Mouse (Mus musculus) lung, embryonic 15.5 days (tissue): ENCODE measurements at regions not wholly inside any gene's neighbourhood (a gene's known extent, or its start where the extent isn't known, plus 50 kb on each side); places are given as distances from the start of the nearest gene placed in this dataset.
"Not testable (repeated sequence)": the region's sequence is repeated elsewhere in the genome, so short reads cannot be mapped to it uniquely, and the experiment has no call there.

Source experiments
- ATAC-seq: fragments of 200-750 bp; cut with Nextera tagmentation; 2 replicates; pipeline ENCODE4 v1.8.0; 2017; ENCODE audit warnings: moderate number of reproducible peaks, borderline replicate concordance; ENCODE audit not compliant: low FRiP score, low TSS enrichment; ENCODE audit errors: extremely low read depth
- H3K27ac ChIP-seq: fragments of 300-500 bp; sonication (generic); 2 replicates; pipeline ENCODE4 v1.5.1; 2015; ENCODE audit warnings: moderate library complexity, mild to moderate bottlenecking, inconsistent platforms
- H3K27me3 ChIP-seq: fragments of 300-500 bp; sonication (generic); 2 replicates; pipeline ENCODE4 v1.6.1; 2015; ENCODE audit warnings: inconsistent platforms
- H3K36me3 ChIP-seq: fragments of 300-500 bp; sonication (generic); 2 replicates; pipeline ENCODE4 v1.6.1; 2015; ENCODE audit warnings: inconsistent platforms
- H3K4me1 ChIP-seq: fragments of 300-500 bp; sonication (generic); 2 replicates; pipeline ENCODE4 v1.6.1; 2015; ENCODE audit warnings: inconsistent platforms
- H3K4me2 ChIP-seq: fragments of 300-500 bp; sonication (generic); 2 replicates; pipeline ENCODE4 v1.6.1; 2015; ENCODE audit warnings: inconsistent platforms, mild to moderate bottlenecking, moderate library complexity
- H3K4me3 ChIP-seq: fragments of 300-500 bp; sonication (generic); 2 replicates; pipeline ENCODE4 v1.5.1; 2015; ENCODE audit warnings: mild to moderate bottlenecking, inconsistent platforms
- H3K9ac ChIP-seq: fragments of 300-500 bp; sonication (generic); 2 replicates; pipeline ENCODE4 v1.6.1; 2015; ENCODE audit warnings: inconsistent platforms
- H3K9me3 ChIP-seq: fragments of 300-500 bp; sonication (generic); 2 replicates; pipeline ENCODE4 v1.6.1; 2016; ENCODE audit warnings: inconsistent platforms
- WGBS: fragments of 180-500 bp; shearing (Covaris S2); methylation state at CpG from one replicate; pipeline ENCODE4 v1.1.7; 2015; 5-methylcytosine and 5-hydroxymethylcytosine counted together

DNA sequence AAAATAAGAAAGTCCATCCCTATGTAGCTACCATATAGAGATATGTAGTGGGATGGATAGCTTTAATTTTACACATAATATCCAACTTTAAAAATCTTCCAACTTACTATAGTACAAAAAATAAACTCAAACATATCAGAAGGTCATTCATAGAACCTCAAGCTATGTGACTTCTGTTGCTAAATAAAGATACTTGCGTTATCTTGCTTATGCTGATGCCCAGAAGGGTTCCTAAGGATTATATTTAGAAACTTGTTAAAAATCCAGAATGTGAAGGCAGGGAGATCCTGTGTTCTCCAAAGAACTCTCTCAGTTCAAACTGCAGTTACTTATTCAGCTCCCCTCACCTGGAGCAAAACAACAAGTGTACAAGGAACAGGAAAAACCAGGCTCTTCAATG lies 177.9 kb upstream of the Pcsk5 start:
- H3K4me3 ChIP-seq, result no peak overlapping the region
- no peak overlapping the region for H3K9ac ChIP-seq
- H3K27me3 ChIP-seq, result no peaks in the 10 kb centered on the region
- no peak for ATAC-seq
- no peaks in the 10 kb centered on the region for H3K9me3 ChIP-seq
- no peak overlapping the region for H3K27ac ChIP-seq
- H3K36me3 ChIP-seq, result no peaks in the 10 kb centered on the region
- WGBS, result 68% methylated on average over 1 of the region's 1 CpGs
- no peaks in the 10 kb centered on the region for H3K4me1 ChIP-seq
- H3K4me2 ChIP-seq, result no peak overlapping the region

DNA sequence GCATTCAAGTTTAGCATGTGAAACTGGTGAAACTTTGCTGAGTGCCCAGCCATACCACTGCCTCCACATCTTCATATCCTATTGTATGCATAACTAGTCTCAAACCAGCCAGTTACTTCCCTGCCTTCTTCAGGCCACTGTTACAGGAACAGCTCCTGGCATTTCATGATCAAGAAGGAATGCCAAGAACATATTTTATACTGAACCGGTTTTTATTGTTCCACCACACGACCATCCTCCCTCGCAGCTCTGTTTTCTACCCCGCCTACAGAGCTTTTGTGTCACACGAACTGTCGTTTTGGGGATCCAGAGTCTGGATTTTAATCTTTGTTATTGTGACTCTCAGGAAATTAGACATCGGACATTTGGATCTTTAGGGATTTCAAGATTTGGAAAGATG lies 174.6 kb upstream of the Pcsk5 start:
- no peak for ATAC-seq
- Histone ChIP-seq H3K4me3 (no peak overlapping the region), H3K27ac (no peak overlapping the region), H3K36me3 (no peaks in the 10 kb centered on the region), H3K9ac (no peak overlapping the region), H3K27me3 (no peaks in the 10 kb centered on the region), H3K9me3 (no peaks in the 10 kb centered on the region), H3K4me2 (no peak overlapping the region), H3K4me1 (no peaks in the 10 kb centered on the region)
- WGBS, result 64% methylated on average over 7 of the region's 7 CpGs

DNA sequence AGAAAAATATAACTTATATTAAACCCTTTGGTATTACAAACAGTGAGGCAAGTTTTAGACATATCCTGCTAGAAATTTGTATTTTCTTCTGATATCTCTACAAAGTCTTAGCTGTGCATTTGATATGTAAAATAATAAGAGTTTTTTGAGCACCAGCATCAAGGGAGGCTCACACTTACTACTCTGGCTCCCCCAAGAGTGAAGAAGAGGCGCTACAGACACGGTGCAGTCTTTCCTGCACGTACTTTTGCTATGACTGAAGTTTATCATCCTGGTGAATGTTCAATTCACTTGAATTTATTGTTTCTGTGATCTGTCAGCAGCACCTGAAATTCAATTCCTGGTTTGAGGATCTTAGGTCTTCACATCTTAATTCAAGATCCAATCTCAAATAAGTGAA lies 160.1 kb upstream of the Pcsk5 start:
- no peaks in the 10 kb centered on the region for H3K36me3 ChIP-seq
- H3K4me1 ChIP-seq, result no peaks in the 10 kb centered on the region
- H3K9me3 ChIP-seq, result no peaks in the 10 kb centered on the region
- no peak overlapping the region for H3K4me2 ChIP-seq
- no peak overlapping the region for H3K4me3 ChIP-seq
- H3K27me3 ChIP-seq, result no peaks in the 10 kb centered on the region
- no peak overlapping the region for H3K27ac ChIP-seq
- H3K9ac ChIP-seq, result no peak overlapping the region
- no peak for ATAC-seq
- 79% methylated on average over 3 of the region's 3 CpGs for WGBS

DNA sequence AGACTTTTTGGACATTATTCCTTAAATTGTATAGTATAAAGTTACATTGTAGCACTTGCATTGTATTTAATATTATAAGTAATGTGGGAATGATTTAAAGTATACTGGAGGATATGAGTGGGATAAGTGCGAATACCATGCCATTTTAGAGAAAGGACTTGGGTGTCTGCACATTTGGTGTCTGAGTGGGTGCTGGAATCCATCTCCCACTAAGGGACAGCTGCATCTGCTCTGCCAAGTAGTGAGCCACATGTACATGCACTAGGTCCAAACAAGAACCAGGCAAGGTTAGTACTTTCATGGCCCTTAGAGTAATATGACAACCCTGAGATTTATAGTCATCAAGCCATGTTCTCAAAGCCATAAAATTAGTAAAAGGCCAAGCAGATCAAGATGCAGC lies 146.0 kb upstream of the Pcsk5 start:
- Histone ChIP-seq H3K9me3 (no peaks in the 10 kb centered on the region), H3K9ac (no peak overlapping the region), H3K4me1 (no peaks in the 10 kb centered on the region), H3K36me3 (no peaks in the 10 kb centered on the region), H3K27ac (no peak overlapping the region), H3K4me3 (no peak overlapping the region), H3K4me2 (no peak overlapping the region), H3K27me3 (no peaks in the 10 kb centered on the region)
- no peak for ATAC-seq
- 93% methylated on average over 1 of the region's 1 CpGs for WGBS

DNA sequence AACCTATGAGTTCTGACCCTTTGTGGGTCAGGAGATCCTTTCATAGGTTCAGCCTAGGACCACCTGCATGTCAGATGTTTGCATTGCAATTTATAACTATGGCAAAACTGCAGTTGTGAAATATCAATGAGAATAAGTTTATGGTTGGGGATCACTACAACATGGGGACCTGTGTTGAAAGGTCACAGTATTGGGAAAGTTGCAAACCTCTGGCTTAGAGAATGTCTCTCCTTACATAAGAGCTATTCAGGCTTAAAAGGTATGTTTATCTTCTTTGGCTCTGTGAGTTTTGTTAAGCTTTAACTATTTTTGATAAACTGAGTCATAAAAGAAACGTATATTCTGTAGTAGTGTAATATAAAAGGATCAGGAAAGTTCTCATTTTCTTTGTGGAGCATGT lies 128.1 kb upstream of the Pcsk5 start:
- no peaks in the 10 kb centered on the region for H3K4me1 ChIP-seq
- H3K9me3 ChIP-seq, result no peaks in the 10 kb centered on the region
- H3K36me3 ChIP-seq, result no peaks in the 10 kb centered on the region
- no peak overlapping the region for H3K27ac ChIP-seq
- H3K4me3 ChIP-seq, result no peak overlapping the region
- no peak for ATAC-seq
- H3K9ac ChIP-seq, result no peak overlapping the region
- no peaks in the 10 kb centered on the region for H3K27me3 ChIP-seq
- WGBS, result 57% methylated on average over 1 of the region's 1 CpGs
- H3K4me2 ChIP-seq, result no peak overlapping the region

DNA sequence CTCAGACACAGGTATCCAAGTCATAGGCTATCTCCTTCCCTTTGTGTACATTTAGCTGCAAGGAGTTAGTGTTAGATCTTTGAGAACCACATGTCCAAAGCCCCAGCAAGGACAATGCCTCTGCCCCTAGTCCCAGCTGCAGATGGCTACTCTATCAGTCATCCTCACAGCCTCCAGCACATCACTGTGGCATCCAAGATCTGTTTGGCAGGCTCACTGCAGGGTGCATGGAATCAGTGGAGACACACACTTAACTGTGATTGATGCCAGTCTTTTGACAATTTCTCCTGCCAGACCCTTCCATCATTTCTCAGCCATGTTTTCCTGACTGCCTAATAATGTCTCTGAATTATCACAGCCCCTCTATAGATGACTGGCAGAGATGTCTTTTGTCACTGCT lies 121.0 kb upstream of the Pcsk5 start:
- no peak for ATAC-seq
- Histone ChIP-seq H3K36me3 (no peaks in the 10 kb centered on the region), H3K4me2 (no peak overlapping the region), H3K9me3 (no peaks in the 10 kb centered on the region), H3K9ac (no peak overlapping the region), H3K27ac (no peak overlapping the region), H3K27me3 (no peaks in the 10 kb centered on the region), H3K4me1 (no peaks in the 10 kb centered on the region), H3K4me3 (no peak overlapping the region)

DNA sequence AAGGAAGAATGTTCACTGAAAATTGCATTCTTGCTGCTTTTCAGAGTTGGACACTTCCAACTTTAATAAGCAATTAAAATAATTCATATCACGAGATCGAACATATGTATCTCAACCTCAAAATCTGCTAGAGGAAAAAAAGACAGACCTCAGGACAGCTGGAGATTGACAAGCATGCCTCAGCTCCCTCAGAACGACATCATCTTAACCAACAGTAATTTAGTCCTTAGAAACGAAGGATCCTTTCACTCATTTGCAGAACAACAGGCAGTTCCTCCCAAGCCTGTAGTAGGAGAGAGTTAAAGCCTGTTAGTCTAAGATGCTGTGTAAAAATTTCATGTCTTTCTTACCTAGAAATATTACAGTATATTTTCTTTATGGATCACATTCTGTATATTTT lies 95.2 kb upstream of the Pcsk5 start:
- WGBS, result 74% methylated on average over 4 of the region's 4 CpGs
- Histone ChIP-seq H3K27me3 (no peaks in the 10 kb centered on the region), H3K27ac (no peak overlapping the region), H3K4me1 (no peaks in the 10 kb centered on the region), H3K4me2 (no peak overlapping the region), H3K9me3 (no peaks in the 10 kb centered on the region), H3K36me3 (no peaks in the 10 kb centered on the region), H3K9ac (no peak overlapping the region), H3K4me3 (no peak overlapping the region)
- ATAC-seq, result no peak

DNA sequence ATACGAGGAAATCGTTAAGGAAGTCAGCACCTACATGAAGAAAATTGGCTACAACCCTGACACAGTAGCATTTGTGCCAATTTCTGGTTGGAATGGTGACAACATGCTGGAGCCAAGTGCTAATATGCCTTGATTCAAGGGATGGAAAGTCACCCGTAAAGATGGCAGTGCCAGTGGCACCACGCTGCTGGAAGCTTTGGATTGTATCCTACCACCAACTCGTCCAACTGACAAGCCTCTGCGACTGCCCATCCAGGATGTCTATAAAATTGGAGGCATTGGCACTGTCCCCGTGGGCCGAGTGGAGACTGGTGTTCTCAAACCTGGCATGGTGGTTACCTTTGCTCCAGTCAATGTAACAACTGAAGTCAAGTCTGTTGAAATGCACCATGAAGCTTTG lies 89.7 kb upstream of the Pcsk5 start:
- ATAC-seq, result not testable (repeated sequence)

DNA sequence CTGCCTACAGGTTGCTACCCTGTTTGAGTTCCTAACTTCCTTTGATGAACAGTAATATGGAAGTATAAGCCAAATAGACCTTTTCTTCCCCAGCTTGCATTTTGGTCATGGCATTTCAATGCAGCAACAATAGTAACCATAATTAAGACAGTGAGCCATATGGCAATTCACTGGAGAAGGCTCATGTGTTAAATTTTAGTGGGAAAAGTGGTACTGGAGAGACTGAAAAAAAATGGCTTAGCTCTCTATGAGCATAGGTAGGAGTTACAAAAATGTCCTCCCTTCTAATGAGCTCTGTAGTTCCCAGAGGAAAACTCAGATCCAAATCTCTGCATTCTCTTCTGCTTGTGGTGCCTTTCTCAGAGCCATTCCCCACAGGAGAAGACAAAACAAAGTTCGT lies 70.1 kb upstream of the Pcsk5 start:
- no peaks in the 10 kb centered on the region for H3K4me1 ChIP-seq
- H3K27me3 ChIP-seq, result no peaks in the 10 kb centered on the region
- H3K9ac ChIP-seq, result no peak overlapping the region
- no peak for ATAC-seq
- H3K4me2 ChIP-seq, result no peak overlapping the region
- no peak overlapping the region for H3K4me3 ChIP-seq
- H3K36me3 ChIP-seq, result no peaks in the 10 kb centered on the region
- H3K9me3 ChIP-seq, result no peaks in the 10 kb centered on the region
- WGBS, result 56% methylated on average over 1 of the region's 1 CpGs
- no peak overlapping the region for H3K27ac ChIP-seq

More for the DNA sequence above, 89.7 kb upstream of the Pcsk5 start:
- not testable (repeated sequence) for H3K4me1 ChIP-seq, H3K4me3 ChIP-seq, H3K9me3 ChIP-seq, H3K27me3 ChIP-seq, H3K36me3 ChIP-seq, H3K27ac ChIP-seq, H3K4me2 ChIP-seq, H3K9ac ChIP-seq
- WGBS, result 89% methylated on average over 8 of the region's 8 CpGs

DNA sequence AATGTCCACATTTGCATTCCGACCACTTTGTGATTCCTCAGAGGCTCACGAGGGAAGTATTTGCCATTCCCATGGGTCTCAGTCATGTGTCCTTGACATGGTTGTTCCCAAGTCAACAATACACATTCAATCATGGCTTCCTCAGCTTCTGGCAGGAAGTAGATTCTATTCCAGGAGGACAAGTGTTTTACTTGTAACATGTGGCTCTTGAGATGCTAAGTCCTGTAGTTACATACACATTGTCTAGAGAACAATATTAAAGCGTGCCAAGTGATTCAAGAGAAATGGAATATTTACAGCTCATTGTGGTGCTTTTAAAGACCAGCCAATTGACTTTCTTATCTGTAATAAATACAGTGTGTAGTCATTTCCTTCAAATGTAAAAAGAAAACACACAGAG lies 66.7 kb upstream of the Pcsk5 start:
- Histone ChIP-seq H3K9ac (no peak overlapping the region), H3K27ac (no peak overlapping the region), H3K4me1 (no peaks in the 10 kb centered on the region), H3K4me2 (no peak overlapping the region), H3K27me3 (no peaks in the 10 kb centered on the region), H3K36me3 (no peaks in the 10 kb centered on the region), H3K9me3 (no peaks in the 10 kb centered on the region), H3K4me3 (no peak overlapping the region)
- peak; percentile 23; the same call in 1 of the 2 replicates for ATAC-seq
- WGBS, result 54% methylated on average over 3 of the region's 3 CpGs

DNA sequence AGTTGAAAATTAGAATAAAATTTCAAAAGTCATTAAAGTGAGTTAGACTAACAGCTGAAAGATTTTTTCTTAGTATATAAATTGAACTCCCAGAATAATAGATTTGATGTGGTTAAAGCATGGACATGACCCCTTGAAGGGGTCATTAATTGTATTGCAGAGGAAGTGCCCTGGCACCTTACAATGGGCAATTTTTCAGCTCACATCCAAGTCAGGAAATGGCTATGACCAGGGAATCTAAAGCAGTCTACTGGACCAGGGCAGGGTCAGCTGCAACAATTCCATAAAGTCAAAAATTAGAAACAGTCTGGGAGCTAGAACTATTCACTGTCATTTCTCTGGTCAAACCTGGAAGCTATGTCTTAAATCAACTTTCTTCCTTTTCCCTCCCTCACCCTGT lies 55.2 kb upstream of the Pcsk5 start:
- Histone ChIP-seq H3K27me3 (no peaks in the 10 kb centered on the region), H3K9ac (no peak overlapping the region), H3K27ac (no peak overlapping the region), H3K4me1 (no peaks in the 10 kb centered on the region), H3K36me3 (no peaks in the 10 kb centered on the region), H3K9me3 (no peaks in the 10 kb centered on the region), H3K4me2 (no peak overlapping the region), H3K4me3 (no peak overlapping the region)
- no peak for ATAC-seq
